Mouse (Mus musculus) neural tube, embryonic 14.5 days (tissue): Measurements from ENCODE around the gene Zfp984. TPM values are rescaled to one million over a fixed set of nuclear protein-coding genes. Genes with fewer than 3 reads are reported as not detected.
A peak's percentile ranks its signal among the peaks of the same experiment; 100 is the strongest.
"Not testable (repeated sequence)": the region's sequence is repeated elsewhere in the genome, so short reads cannot be mapped to it uniquely, and the experiment has no call there.

Source experiments
- ATAC-seq: fragments of 200-750 bp; cut with Nextera tagmentation; 2 replicates; pipeline ENCODE4 v1.8.0; 2017; ENCODE audit warnings: low read depth, mild to moderate bottlenecking, moderate TSS enrichment, moderate library complexity
- H3K27ac ChIP-seq: fragments of 300-500 bp; sonication (generic); 2 replicates; pipeline ENCODE4 v1.5.1; 2014; ENCODE audit warnings: low read depth, mild to moderate bottlenecking, control low read depth, low read length, moderate library complexity, mixed read lengths
- H3K27me3 ChIP-seq: fragments of 300-500 bp; sonication (generic); 2 replicates; pipeline ENCODE4 v1.6.1; 2014; ENCODE audit warnings: low read length; ENCODE audit not compliant: control insufficient read depth, insufficient read depth
- H3K36me3 ChIP-seq: fragments of 300-500 bp; sonication (generic); 2 replicates; pipeline ENCODE4 v1.6.1; 2014; ENCODE audit warnings: low read length, mixed read lengths; ENCODE audit not compliant: control insufficient read depth, insufficient read depth
- H3K4me1 ChIP-seq: fragments of 300-500 bp; sonication (generic); 2 replicates; pipeline ENCODE4 v1.6.1; 2014; ENCODE audit warnings: low read length; ENCODE audit not compliant: control insufficient read depth, insufficient read depth
- H3K4me2 ChIP-seq: fragments of 300-500 bp; sonication (generic); 2 replicates; pipeline ENCODE4 v1.6.1; 2014; ENCODE audit warnings: mild to moderate bottlenecking, low read depth, low read length, control low read depth
- H3K4me3 ChIP-seq: fragments of 300-500 bp; sonication (generic); 2 replicates; pipeline ENCODE4 v1.5.1; 2014; ENCODE audit warnings: low read depth, low read length, control low read depth, mixed read lengths
- H3K9ac ChIP-seq: fragments of 300-500 bp; sonication (generic); replicated peaks from 2 replicates; pipeline ENCODE4 v1.6.1; 2014; ENCODE audit warnings: low read depth, mild to moderate bottlenecking, control low read depth, low read length, mixed read lengths
- H3K9me3 ChIP-seq: fragments of 300-500 bp; sonication (generic); 2 replicates; pipeline ENCODE4 v1.6.1; 2016; ENCODE audit warnings: low read length; ENCODE audit not compliant: control insufficient read depth
- WGBS: fragments of 180-500 bp; shearing (Covaris S2); extraction: QIAGEN DNeasy Blood & Tissue Kit; methylation state at CpG from one replicate; pipeline ENCODE4 v1.1.7; 2014; 5-methylcytosine and 5-hydroxymethylcytosine counted together
- polyA plus RNA-seq: library from polyadenylated mRNA; unstranded; fragments of >200 nt; fragmentation: Nextera tagmentation; extraction: Ambion mirVana; gene quantifications from 2 replicates; pipeline ENCODE4 v1.2.1, GENCODE M21; 2014

The Zfp984 gene
- polyA plus RNA-seq = 4.3 and 5.3 TPM in 2 replicates

DNA sequence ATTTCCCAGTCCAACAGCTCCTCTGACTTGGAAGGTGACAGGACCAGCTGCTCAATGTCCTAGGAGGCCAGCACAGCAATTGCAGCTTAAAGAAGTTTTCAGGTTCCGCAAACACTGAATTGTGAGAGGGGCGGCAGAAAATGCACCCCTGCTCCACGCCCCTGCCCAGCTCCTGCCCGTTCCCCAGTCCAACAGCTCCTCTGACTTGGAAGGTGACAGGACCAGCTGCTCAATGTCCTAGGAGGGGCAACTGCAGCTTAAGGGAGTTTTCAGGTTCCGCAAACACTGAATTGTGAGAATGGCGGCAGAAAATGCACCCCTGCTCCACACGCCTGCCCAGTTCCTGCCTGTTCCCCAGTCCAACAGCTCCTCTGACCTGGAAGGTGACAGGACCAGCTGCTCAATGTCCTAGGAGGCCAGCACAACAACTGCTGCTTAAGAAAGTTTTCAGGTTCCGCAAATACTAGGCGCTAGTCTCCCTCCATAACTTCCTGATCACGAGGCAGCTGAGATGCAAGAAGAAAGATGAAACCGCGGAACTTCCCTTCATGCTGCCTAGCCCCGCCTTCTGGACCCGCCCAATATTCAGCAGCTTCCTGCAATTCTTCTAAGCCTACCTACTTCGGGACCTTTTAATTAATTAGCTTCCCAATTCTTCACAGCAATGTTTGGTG is at the start of gene Zfp984:
TSS of gene Zfp984 (minus strand) at position 497 of the 674 bp plus-strand sequence.
- H3K27ac ChIP-seq, H3K9me3 ChIP-seq, H3K27me3 ChIP-seq, H3K36me3 ChIP-seq, H3K4me1 ChIP-seq, H3K9ac ChIP-seq: not testable (repeated sequence)
- 10% methylated on average over 15 of the region's 15 CpGs for WGBS
- peak within 1 kb of the TSS; percentile 50 for H3K4me2 ChIP-seq
- H3K4me3 ChIP-seq = peak within 1 kb of the TSS; percentile 25; the same call in 1 of the 2 replicates
- ATAC-seq = 0 out of 2 replicates have a peak, but pooled peaks have one; percentile 38

GRCm38 (mm10) chr4:147850776-147851175 is 41.2 kb upstream of the Zfp984 start:
- Histone ChIP-seq H3K4me2 (no peak overlapping the region), H3K27me3 (no peaks in the 10 kb centered on the region), H3K9me3 (no peaks in the 10 kb centered on the region), H3K9ac (no peak overlapping the region), H3K4me1 (peaks cover 5% of the 10 kb centered on the region), H3K27ac (no peak overlapping the region), H3K36me3 (no peaks in the 10 kb centered on the region), H3K4me3 (no peak overlapping the region)
- WGBS = 82% methylated on average over 2 of the region's 2 CpGs
- no peak for ATAC-seq

GRCm38 (mm10) chr4:147848584-147848991 is 39.0 kb upstream of the Zfp984 start:
- WGBS = 4% methylated on average over 4 of the region's 4 CpGs
- no peak overlapping the region for H3K27ac ChIP-seq
- H3K9ac ChIP-seq = peak overlapping the region; percentile 53

GRCm38 (mm10) chr4:147847614-147848583 is 38.3 kb upstream of the Zfp984 start, which contains the start of gene Zfp933:
Zfp933 (minus strand) TSS chr4:147848366.
- Histone ChIP-seq H3K4me3 (peak within 1 kb of the TSS; percentile 68), H3K4me2 (peak within 1 kb of the TSS; percentile 76), H3K27me3 (no peaks in the 10 kb centered on the region), H3K36me3 (no peaks in the 10 kb centered on the region), H3K4me1 (peaks cover 5% of the 10 kb centered on the region), H3K27ac (no peak within 1 kb of the TSS), H3K9me3 (peaks cover 11% of the 10 kb centered on the region; the same call in 1 of the 2 replicates), H3K9ac (peak within 1 kb of the TSS; percentile 60)
- peak; percentile 90 for ATAC-seq
- WGBS = 3% methylated on average over 23 of the region's 23 CpGs

More at GRCm38 (mm10) chr4:147848584-147848991, 39.0 kb upstream of the Zfp984 start:
- no peaks in the 10 kb centered on the region for H3K36me3 ChIP-seq
- peak overlapping the region; percentile 68 for H3K4me3 ChIP-seq
- peaks cover 5% of the 10 kb centered on the region for H3K4me1 ChIP-seq
- peaks cover 8% of the 10 kb centered on the region; the same call in 1 of the 2 replicates for H3K9me3 ChIP-seq
- H3K27me3 ChIP-seq = no peaks in the 10 kb centered on the region
- peak overlapping the region; percentile 76 for H3K4me2 ChIP-seq
- ATAC-seq = peak; percentile 78

DNA sequence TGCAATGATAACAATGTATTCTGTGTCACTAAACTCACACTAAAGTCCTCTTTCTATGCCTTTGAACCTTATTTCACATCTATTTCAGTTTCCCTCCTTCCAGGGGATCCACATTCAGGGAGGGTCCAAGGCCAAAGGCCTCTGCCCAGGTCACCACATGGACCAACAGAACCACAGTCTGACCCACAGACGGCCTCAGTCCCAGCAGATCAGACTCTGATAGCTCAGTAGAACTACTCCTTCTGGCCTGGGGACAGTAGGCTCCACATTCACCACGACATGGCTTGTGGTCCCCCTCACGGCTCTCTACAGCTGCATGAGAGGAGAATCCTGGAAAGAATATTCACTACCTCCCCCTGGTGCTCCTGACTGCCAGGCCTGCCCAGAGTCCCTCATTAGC is 33.3 kb upstream of the Zfp984 start:
- WGBS = 94% methylated on average over 3 of the region's 3 CpGs
- peaks cover 5% of the 10 kb centered on the region for H3K4me1 ChIP-seq

GRCm38 (mm10) chr4:147839282-147839681 is 29.7 kb upstream of the Zfp984 start:
- not testable (repeated sequence) for H3K27me3 ChIP-seq, H3K9ac ChIP-seq, H3K27ac ChIP-seq, H3K4me1 ChIP-seq, ATAC-seq, H3K36me3 ChIP-seq, H3K4me2 ChIP-seq, H3K4me3 ChIP-seq
- 99% methylated on average over 16 of the region's 26 CpGs for WGBS
- H3K9me3 ChIP-seq = peaks cover 21% of the 10 kb centered on the region

More for the DNA sequence above, 33.3 kb upstream of the Zfp984 start:
- Histone ChIP-seq H3K9ac (no peak overlapping the region), H3K27ac (no peak overlapping the region), H3K4me3 (no peak overlapping the region), H3K4me2 (no peak overlapping the region), H3K36me3 (no peaks in the 10 kb centered on the region; the same call in 1 of the 2 replicates), H3K9me3 (peaks cover 24% of the 10 kb centered on the region), H3K27me3 (no peaks in the 10 kb centered on the region)
- ATAC-seq = no peak

DNA sequence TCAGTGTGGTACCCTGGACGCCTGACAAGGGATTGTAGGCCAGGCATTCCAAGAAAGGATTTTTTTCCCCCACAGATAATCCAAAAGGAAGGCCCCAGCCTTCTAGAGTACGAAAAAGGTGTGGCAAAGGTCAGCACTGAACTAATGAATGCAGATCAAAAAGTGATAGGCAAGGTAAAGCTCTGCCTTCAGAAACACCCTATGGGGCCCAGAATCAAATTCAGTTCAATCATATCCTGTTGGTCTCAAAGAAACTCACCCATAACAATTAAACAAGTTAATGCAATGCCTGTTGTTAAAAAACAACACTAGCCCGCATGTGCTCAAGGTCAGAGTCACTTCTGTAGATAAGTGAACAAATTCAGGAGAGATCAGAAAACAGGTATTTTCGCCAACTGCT is 14.8 kb upstream of the Zfp984 start:
- Histone ChIP-seq H3K4me1 (no peaks in the 10 kb centered on the region), H3K27me3 (no peaks in the 10 kb centered on the region), H3K27ac (no peak overlapping the region), H3K9me3 (peaks cover 37% of the 10 kb centered on the region), H3K4me3 (no peak overlapping the region), H3K4me2 (no peak overlapping the region), H3K9ac (no peak overlapping the region), H3K36me3 (peaks cover 39% of the 10 kb centered on the region)
- no peak for ATAC-seq
- 96% methylated on average over 4 of the region's 4 CpGs for WGBS

- H3K27ac ChIP-seq, H3K4me3 ChIP-seq, H3K4me2 ChIP-seq, H3K9ac ChIP-seq, ATAC-seq, H3K4me1 ChIP-seq, H3K27me3 ChIP-seq: not testable (repeated sequence)
- Histone ChIP-seq H3K9me3 (peaks cover 33% of the 10 kb centered on the region), H3K36me3 (peaks cover 20% of the 10 kb centered on the region)
- WGBS = 84% methylated on average over 3 of the region's 3 CpGs
Measured at GRCm38 (mm10) chr4:147821414-147821813, 11.8 kb upstream of the Zfp984 start.
